Mouse (Mus musculus) megakaryocyte, adult 5-6 weeks (primary cell): Measurements from ENCODE around the gene Adamts3. TPM values are rescaled to one million over a fixed set of nuclear protein-coding genes. Genes with fewer than 3 reads are reported as not detected.

ENCODE experiments used
- ATAC-seq: 2 replicates; pipeline ENCODE4 v1.8.0; 2016; ENCODE audit warnings: mild to moderate bottlenecking, inconsistent platforms; ENCODE audit not compliant: poor library complexity, severe bottlenecking
- total RNA-seq, 2 experiments: library from RNA; stranded (forward) in 1 of 2; stranded (reverse) in 1 of 2; fragments of 153-499, 151-499 nt in 1 of 2; fragments of 221-1000, 200-1000 nt in 1 of 2; gene quantifications; 2 replicates each; pipeline versions ENCODE4 v1.2.3 to v1.2.4; 2015 to 2017

Gene Adamts3
- total RNA-seq (2015) = 2.1 and 3.4 TPM in 2 replicates
- 1.1 and 5.1 TPM in 2 replicates for total RNA-seq (2017)

GRCm38 (mm10) chr5:89883051-89883907 lies at the start of gene Adamts3:
Gene Adamts3, minus strand, starts transcription at chr5:89883334.
- ATAC-seq = peak; percentile 66

- ATAC-seq = peak; percentile 96
These were observed 48.4 kb upstream of the Adamts3 start for GRCm38 (mm10) chr5:89931511-89931910.

- ATAC-seq = no peak
These were observed 29.2 kb upstream of the Adamts3 start for GRCm38 (mm10) chr5:89912359-89912758.

- ATAC-seq = no peak
These were observed 28.8 kb upstream of the Adamts3 start for GRCm38 (mm10) chr5:89911950-89912349.

GRCm38 (mm10) chr5:89911508-89911907 lies 28.4 kb upstream of the Adamts3 start:
- ATAC-seq = no peak

- ATAC-seq = no peak
These were observed 23.8 kb upstream of the Adamts3 start for GRCm38 (mm10) chr5:89906884-89907431.

- ATAC-seq = no peak
These were observed 17.9 kb upstream of the Adamts3 start for GRCm38 (mm10) chr5:89901026-89901425.

- peak; percentile 77 for ATAC-seq
These were observed 14.4 kb upstream of the Adamts3 start for GRCm38 (mm10) chr5:89897495-89897894.

- ATAC-seq = no peak
These were observed 12.4 kb upstream of the Adamts3 start for GRCm38 (mm10) chr5:89895520-89895919.

- no peak for ATAC-seq
These were observed 1.9 kb upstream of the Adamts3 start for GRCm38 (mm10) chr5:89884991-89885390.

GRCm38 (mm10) chr5:89883908-89884204 lies 722 bp upstream of the Adamts3 start:
- ATAC-seq = no peak

GRCm38 (mm10) chr5:89882091-89882734 lies 921 bp downstream of the Adamts3 start:
- ATAC-seq = peak; percentile 82

GRCm38 (mm10) chr5:89881425-89881824 lies 1.7 kb downstream of the Adamts3 start:
- ATAC-seq = no peak

GRCm38 (mm10) chr5:89878866-89879392 lies 4.2 kb downstream of the Adamts3 start:
- no peak for ATAC-seq

GRCm38 (mm10) chr5:89872661-89873060 lies 10.5 kb downstream of the Adamts3 start:
- ATAC-seq = no peak

- ATAC-seq = no peak
These were observed 23.5 kb downstream of the Adamts3 start for GRCm38 (mm10) chr5:89859603-89860002.

- peak; percentile 86 for ATAC-seq
These were observed 24.3 kb downstream of the Adamts3 start for GRCm38 (mm10) chr5:89858837-89859236.

- no peak for ATAC-seq
These were observed 36.6 kb downstream of the Adamts3 start for GRCm38 (mm10) chr5:89846551-89846950.

- ATAC-seq = peak; percentile 51
These were observed 38.8 kb downstream of the Adamts3 start for GRCm38 (mm10) chr5:89844354-89844753.

GRCm38 (mm10) chr5:89843478-89843877 lies 39.7 kb downstream of the Adamts3 start:
- no peak for ATAC-seq

GRCm38 (mm10) chr5:89839627-89840026 lies 43.5 kb downstream of the Adamts3 start:
- peak; percentile 61 for ATAC-seq

GRCm38 (mm10) chr5:89821175-89821574 lies 62.0 kb downstream of the Adamts3 start:
- ATAC-seq = no peak
